ENCODE assay signal across 19 mouse cellular contexts in the genomic region with DNA sequence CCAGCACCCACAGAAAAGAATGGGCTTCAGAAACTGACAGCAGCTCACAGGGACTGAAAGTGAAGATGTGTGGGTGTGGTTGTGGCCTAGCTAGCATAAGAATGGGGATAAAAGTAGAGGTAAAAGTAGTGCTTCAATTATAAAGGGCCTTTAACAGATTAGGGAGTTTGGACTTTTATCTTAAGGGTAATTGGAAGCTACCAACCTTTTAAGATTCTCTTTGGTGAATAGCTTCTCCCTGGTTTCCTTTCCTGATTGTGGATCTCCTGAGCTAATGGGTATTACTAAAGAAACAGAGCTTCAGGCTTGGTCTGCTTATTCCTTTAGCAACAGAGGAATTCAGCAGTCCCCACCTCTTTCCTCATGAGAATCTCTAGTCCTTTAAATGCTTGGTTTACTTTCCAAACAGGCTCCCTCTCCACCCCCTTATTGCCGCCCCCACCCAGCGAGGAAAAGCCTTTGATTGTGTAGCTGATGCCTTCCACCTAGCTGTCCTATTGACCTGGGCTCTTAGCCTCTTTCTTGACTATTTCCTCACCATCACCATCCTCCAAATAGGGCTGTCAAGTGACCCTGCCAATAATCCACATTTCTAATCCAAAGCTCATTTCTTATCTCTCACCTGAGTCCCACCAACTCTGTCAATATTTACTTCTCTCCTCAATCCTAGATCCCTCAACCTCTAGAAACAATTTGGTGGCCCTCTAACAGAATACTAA.
DNase-seq lines count a peak whose midpoint lies in the region; ATAC-seq and TF ChIP-seq lines count a peak whose summit lies in the region.
"Had no signal": no experiment of that assay in that cellular context is flagged by ENCODE, and none has a peak within 500 bp of the region (broad histone marks: within the 10 kb centered on the region; RNA-seq: fewer than 3 reads in every experiment).

No protein-coding gene starts in this region.

- TF ChIP-seq POLR2A in liver, adult 2 months (IDR thresholded peaks at IDR 0.05; ENCODE audit: extremely low read depth, insufficient read depth, low read length) = no peak

- peak; percentile 34 for DNase-seq in liver, adult 2 months (ENCODE audit: extremely low read depth, low read depth, low spot score)
- peak; percentile 43 for DNase-seq in ES-E14 (ENCODE audit: low read depth, low spot score)
- no peak for DNase-seq in lung, postnatal 4 days
- DNase-seq: adrenal gland, adult 2 months; adrenal gland, postnatal 25 days; cerebellum, adult 2 months; cerebellum, postnatal 10 days; gastrocnemius, postnatal 36 days; heart, postnatal 10 days had no signal

- TF ChIP-seq CTCF in liver, adult 2 months (IDR thresholded peaks at IDR 0.05; ENCODE audit: low read depth, low read length) = no peak

- H3K4me3 ChIP-seq in liver, adult 2 months (ENCODE audit: insufficient read depth, low read depth, low read length) = no peak overlapping the region
- no peak overlapping the region for H3K4me3 ChIP-seq in liver, embryonic 12.5 days
- no peak overlapping the region for H3K4me3 ChIP-seq in ES-E14 (ENCODE audit: insufficient read depth in 1 of 2, low read depth in 1 of 2, low read length in 2 of 2, poor library complexity in 1 of 2, severe bottlenecking in 1 of 2)
- no peak overlapping the region for H3K4me3 ChIP-seq in intestine, embryonic 16.5 days (ENCODE audit: low read length)
- no peak overlapping the region for H3K4me3 ChIP-seq in midbrain, embryonic 16.5 days (ENCODE audit: low read depth, low read length)
- H3K4me3 ChIP-seq: embryonic facial prominence, embryonic 10.5 days; erythroblast, embryonic 14.5 days; forebrain, embryonic 10.5 days; hindbrain, embryonic 13.5 days had no signal

- in situ Hi-C loops in ES-E14 (cut with MboI; ENCODE audit: low sequenced_read_pairs in 2 of 2, unreplicated experiment in 2 of 2) = no loop called here

- H3K27ac ChIP-seq in liver, adult 2 months (replicated peaks; ENCODE audit: insufficient read depth, low read depth, low read length) = no peak overlapping the region
- no peak overlapping the region for H3K27ac ChIP-seq in liver, embryonic 12.5 days
- H3K27ac ChIP-seq in ES-E14 (ENCODE audit: insufficient read depth, low read depth, low read length, poor library complexity, severe bottlenecking) = no peak overlapping the region; the same call in 1 of the 2 replicates
- no peak overlapping the region for H3K27ac ChIP-seq in intestine, embryonic 16.5 days (ENCODE audit: low read length)
- H3K27ac ChIP-seq in midbrain, embryonic 16.5 days (ENCODE audit: low read length) = no peak overlapping the region
- H3K27ac ChIP-seq: embryonic facial prominence, embryonic 10.5 days; forebrain, embryonic 10.5 days; hindbrain, embryonic 13.5 days; hindbrain, postnatal 0 days had no signal

- no peak overlapping the region for H3K9ac ChIP-seq in liver, adult 2 months (ENCODE audit: low read depth, low read length)
- H3K9ac ChIP-seq in liver, embryonic 12.5 days = no peak overlapping the region
- no peak overlapping the region for H3K9ac ChIP-seq in ES-E14 (ENCODE audit: insufficient read depth, low read depth, low read length, poor library complexity, severe bottlenecking)
- H3K9ac ChIP-seq in intestine, embryonic 16.5 days (ENCODE audit: low read depth, low read length) = no peak overlapping the region
- H3K9ac ChIP-seq in midbrain, embryonic 16.5 days (ENCODE audit: low read depth, low read length) = no peak overlapping the region
- H3K9ac ChIP-seq: hindbrain, embryonic 13.5 days had no signal

- WGBS in liver, adult 2 months = 49% methylated on average over 2 of the region's 2 CpGs
- 46% methylated on average over 2 of the region's 2 CpGs for WGBS in liver, embryonic 12.5 days (ENCODE audit: insufficient replicate concordance)
- 42% methylated on average over 2 of the region's 2 CpGs for WGBS in intestine, embryonic 16.5 days
- 63% methylated on average over 2 of the region's 2 CpGs for WGBS in midbrain, embryonic 16.5 days

- H3K4me1 ChIP-seq in liver, adult 2 months (ENCODE audit: control insufficient read depth, insufficient read depth, low read length) = peaks cover 11% of the 10 kb centered on the region
- H3K4me1 ChIP-seq in liver, embryonic 12.5 days = no peaks in the 10 kb centered on the region
- H3K4me1 ChIP-seq in ES-E14 (ENCODE audit: control insufficient read depth in 2 of 2, insufficient read depth in 2 of 2, low read length in 2 of 2, poor library complexity in 1 of 2) = peaks cover 3 to 4% of the 10 kb centered on the region in 2 experiments
- peaks cover 9% of the 10 kb centered on the region; the same call in 1 of the 2 replicates for H3K4me1 ChIP-seq in intestine, embryonic 16.5 days (ENCODE audit: control insufficient read depth, insufficient read depth, low read length)
- peaks cover 2% of the 10 kb centered on the region; the same call in 1 of the 2 replicates for H3K4me1 ChIP-seq in midbrain, embryonic 16.5 days (ENCODE audit: control insufficient read depth, insufficient read depth, low read length)
- H3K4me1 ChIP-seq: embryonic facial prominence, embryonic 10.5 days had no signal

- ATAC-seq in liver, embryonic 12.5 days = no peak
- ATAC-seq in intestine, embryonic 16.5 days = 0 out of 2 replicates have a peak, but pooled peaks have one; percentile 27
- no peak for ATAC-seq in midbrain, embryonic 16.5 days
- ATAC-seq: forebrain, embryonic 14.5 days; hindbrain, postnatal 0 days had no signal

- H3K36me3 ChIP-seq in liver, adult 2 months (ENCODE audit: control insufficient read depth, insufficient read depth, low read length) = no peaks in the 10 kb centered on the region
- no peaks in the 10 kb centered on the region for H3K36me3 ChIP-seq in liver, embryonic 12.5 days
- H3K36me3 ChIP-seq in ES-E14 (ENCODE audit: control insufficient read depth, insufficient read depth, low read length, poor library complexity, severe bottlenecking) = no peaks in the 10 kb centered on the region
- H3K36me3 ChIP-seq in intestine, embryonic 16.5 days (ENCODE audit: control insufficient read depth, insufficient read depth, low read length) = no peaks in the 10 kb centered on the region
- no peaks in the 10 kb centered on the region for H3K36me3 ChIP-seq in midbrain, embryonic 16.5 days (ENCODE audit: control insufficient read depth, insufficient read depth, low read length)
- H3K36me3 ChIP-seq: embryonic facial prominence, embryonic 10.5 days; forebrain, embryonic 10.5 days; hindbrain, embryonic 13.5 days had no signal

- H3K79me2 ChIP-seq in liver, adult 2 months (ENCODE audit: control insufficient read depth, insufficient read depth, low read length) = no peaks in the 10 kb centered on the region

- no peak overlapping the region for H3K4me2 ChIP-seq in liver, embryonic 12.5 days
- no peak overlapping the region for H3K4me2 ChIP-seq in intestine, embryonic 16.5 days (ENCODE audit: low read depth, low read length)
- H3K4me2 ChIP-seq in midbrain, embryonic 16.5 days (ENCODE audit: low read length) = no peak overlapping the region
- H3K4me2 ChIP-seq: hindbrain, embryonic 13.5 days had no signal

- H3K9me3 ChIP-seq in liver, embryonic 12.5 days (replicated peaks) = no peaks in the 10 kb centered on the region
- no peaks in the 10 kb centered on the region for H3K9me3 ChIP-seq in ES-E14 (ENCODE audit: control insufficient read depth, insufficient read depth, low read depth, low read length)
- H3K9me3 ChIP-seq in intestine, embryonic 16.5 days (ENCODE audit: control insufficient read depth, low read length) = no peaks in the 10 kb centered on the region
- no peaks in the 10 kb centered on the region for H3K9me3 ChIP-seq in midbrain, embryonic 16.5 days (replicated peaks; ENCODE audit: control insufficient read depth, low read length, poor library complexity, severe bottlenecking)
- H3K9me3 ChIP-seq: embryonic facial prominence, embryonic 10.5 days; forebrain, embryonic 10.5 days; hindbrain, embryonic 13.5 days had no signal

- no peaks in the 10 kb centered on the region for H3K27me3 ChIP-seq in liver, adult 2 months (ENCODE audit: control insufficient read depth, insufficient read depth, low read length)
- no peaks in the 10 kb centered on the region for H3K27me3 ChIP-seq in liver, embryonic 12.5 days (replicated peaks)
- no peaks in the 10 kb centered on the region for H3K27me3 ChIP-seq in intestine, embryonic 16.5 days (replicated peaks; ENCODE audit: control insufficient read depth, insufficient read depth, low read length)
- H3K27me3 ChIP-seq in midbrain, embryonic 16.5 days (ENCODE audit: control insufficient read depth, insufficient read depth, low read depth, low read length) = no peaks in the 10 kb centered on the region
- H3K27me3 ChIP-seq: CH12.LX; hindbrain, embryonic 13.5 days had no signal

TF ChIP-seq in ES-E14, 5 proteins besides CTCF, POLR2A, EP300 and RAD21:
- TF ChIP-seq HCFC1 (IDR thresholded peaks at IDR 0.05; ENCODE audit: borderline replicate concordance, insufficient read depth, low read length) (no peak), ZNF384 (IDR thresholded peaks at IDR 0.05; ENCODE audit: low read depth, low read length) (no peak), MAFK (IDR thresholded peaks at IDR 0.05; ENCODE audit: insufficient read depth, low read depth, low read length) (no peak), CHD2 (IDR thresholded peaks at IDR 0.05; ENCODE audit: low read depth, low read length) (no peak; the same call in 1 of the 2 replicates), ZC3H11A (IDR thresholded peaks at IDR 0.05; ENCODE audit: borderline replicate concordance, low read depth, low read length) (no peak)
TF ChIP-seq in ES-E14: peak in this region for 0.

Comparison
In these comparisons a context has a peak if more than half of its experiments do, and no peak if none do; other contexts are left out.
1. DNase-seq: peak in liver, adult 2 months (single experiment) and ES-E14 (single experiment); none in lung, postnatal 4 days (0 of 2).